Mouse (Mus musculus): ENCODE measurements around the gene Myo16.

The Myo16 gene

DNA sequence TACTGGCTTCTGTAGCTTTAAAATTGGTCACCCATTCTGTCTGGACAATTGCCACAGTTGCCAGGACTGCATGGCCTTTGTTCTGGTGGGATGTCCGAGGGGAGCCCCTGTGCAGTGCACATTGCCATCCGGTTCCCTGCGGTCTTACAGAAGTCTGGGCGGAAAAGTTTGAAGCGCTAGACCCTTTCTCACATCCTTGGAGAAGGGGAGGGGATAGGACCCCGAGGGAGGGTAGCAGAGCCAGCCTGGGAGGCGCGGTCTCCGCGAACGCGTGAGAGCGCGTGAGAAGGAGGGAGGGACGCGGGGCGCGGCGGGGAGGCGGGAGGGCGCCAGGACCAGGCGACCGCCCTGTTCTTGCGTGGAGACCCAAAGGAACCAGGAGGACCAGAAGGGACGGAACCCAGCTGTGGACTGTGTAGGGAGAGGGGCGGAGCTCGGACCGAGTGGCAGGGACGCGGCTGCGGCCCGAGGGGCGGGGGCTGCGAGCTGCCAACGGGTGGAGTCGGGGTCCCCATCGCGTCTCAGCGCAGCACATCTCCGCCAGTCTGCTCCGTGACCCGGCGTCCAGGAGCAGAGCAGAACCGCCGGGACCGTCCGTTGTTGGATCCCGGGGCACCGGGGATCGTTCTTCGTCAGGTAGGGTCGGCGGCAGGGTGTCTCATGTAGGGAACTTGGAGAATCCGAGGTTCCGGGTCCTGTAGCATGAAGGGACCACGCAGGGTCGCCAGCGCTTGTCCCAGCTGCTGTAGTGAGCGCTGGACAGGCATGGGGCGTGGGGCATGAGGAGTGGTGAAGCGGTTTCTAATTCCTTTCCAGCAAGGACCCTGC is at the start of gene Myo16:
Gene Myo16, plus strand, starts transcription at position 301 of the 828 bp plus-strand sequence.
- DNase-seq (ENCODE audit: extremely low read depth, low read depth, low spot score) = no peak

DNA sequence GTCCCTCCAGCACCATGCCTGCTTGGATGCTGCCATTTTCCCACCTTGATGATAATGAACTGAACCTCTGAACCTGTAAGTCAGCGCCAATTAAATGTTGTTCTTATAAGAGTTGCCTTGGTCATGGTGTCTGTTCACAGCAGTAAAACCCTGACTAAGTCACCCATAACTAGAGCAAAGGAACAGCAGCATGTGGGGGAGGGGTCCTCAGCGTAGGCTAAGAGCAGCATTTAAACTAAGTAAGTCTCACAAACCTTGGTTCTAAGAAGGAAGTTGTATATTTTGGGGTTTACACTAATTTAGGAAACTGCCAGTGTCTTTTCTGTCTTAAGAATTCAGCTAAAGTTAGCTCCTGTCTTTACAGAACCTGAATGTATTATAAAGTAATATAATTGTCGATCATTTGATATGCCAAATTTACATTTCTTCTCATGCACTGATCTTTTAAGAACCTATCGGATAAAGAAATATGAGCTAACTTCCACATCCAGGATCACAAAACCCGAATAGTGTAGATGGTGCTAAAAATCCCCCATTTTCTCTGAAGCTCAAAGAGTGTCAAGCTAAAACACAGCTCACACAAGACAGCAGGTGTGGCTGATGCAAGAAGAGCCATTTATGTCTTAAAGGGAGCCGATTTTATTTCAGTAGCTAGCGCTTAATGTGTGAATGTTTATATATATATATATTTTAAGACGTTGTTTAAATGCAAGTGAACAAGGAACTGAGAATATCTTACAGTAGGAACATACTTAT is 45.0 kb upstream of the Myo16 start:
- DNase-seq (ENCODE audit: extremely low read depth, low read depth, low spot score) = no peak

DNA sequence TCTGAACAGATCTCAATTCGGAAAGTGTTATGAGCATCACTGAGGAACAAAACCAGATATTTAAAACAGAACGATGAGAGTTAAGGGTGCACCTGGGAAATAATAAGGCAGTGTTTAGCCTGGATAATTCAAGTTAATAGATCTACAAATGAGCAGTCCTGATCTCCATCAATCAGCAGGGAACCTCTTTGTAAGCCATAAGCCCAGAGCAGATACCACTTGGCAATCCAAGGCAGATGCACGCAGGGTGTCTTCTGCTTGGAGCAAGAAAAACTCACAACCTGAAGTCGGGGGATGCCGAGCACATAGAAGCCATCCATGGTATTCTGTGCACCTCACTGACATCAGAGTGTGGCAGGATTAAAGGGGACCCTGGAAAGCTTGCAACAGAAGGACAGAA is 31.0 kb upstream of the Myo16 start:
- DNase-seq (ENCODE audit: extremely low read depth, low read depth, low spot score) = no peak

DNA sequence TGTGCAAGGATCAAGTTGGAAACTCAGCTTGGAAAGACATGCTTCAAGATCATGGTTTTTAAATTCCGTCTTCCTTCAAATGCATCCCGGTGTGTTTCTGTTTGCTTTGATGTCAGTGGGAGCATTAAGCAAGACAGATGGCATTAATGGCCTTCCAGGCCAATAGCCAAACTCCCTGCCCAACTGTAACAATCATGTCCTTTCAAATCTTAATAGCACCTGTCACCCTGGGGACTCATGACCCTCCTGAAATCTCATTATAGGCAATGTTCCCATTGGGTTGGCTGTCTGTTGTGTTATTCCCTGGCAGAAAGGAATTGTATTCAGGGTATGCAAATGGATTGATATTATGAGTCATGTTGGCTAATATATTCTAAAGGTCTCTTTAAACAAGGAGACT is 30.3 kb upstream of the Myo16 start:
- no peak for DNase-seq (ENCODE audit: extremely low read depth, low read depth, low spot score)

DNA sequence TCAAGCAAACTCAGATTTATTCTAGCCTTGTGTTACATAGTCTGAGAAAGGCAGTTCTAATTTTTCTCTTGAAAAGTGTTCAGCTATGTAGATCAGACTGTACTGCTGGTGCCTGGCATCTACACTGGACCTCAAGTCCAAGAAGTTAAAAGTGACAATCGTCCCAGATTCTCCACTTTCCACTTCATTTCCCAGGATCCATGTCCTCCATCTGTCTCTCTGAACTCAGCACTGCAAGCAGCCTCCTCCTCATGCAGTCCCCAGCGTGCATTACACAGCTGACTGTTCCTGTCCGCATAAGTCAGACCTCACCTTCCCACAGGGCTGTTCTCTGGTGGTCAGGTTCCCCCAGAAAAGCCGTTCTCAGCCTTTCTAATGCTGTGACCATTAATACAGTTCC is 28.0 kb upstream of the Myo16 start:
- DNase-seq (ENCODE audit: extremely low read depth, low read depth, low spot score) = no peak

DNA sequence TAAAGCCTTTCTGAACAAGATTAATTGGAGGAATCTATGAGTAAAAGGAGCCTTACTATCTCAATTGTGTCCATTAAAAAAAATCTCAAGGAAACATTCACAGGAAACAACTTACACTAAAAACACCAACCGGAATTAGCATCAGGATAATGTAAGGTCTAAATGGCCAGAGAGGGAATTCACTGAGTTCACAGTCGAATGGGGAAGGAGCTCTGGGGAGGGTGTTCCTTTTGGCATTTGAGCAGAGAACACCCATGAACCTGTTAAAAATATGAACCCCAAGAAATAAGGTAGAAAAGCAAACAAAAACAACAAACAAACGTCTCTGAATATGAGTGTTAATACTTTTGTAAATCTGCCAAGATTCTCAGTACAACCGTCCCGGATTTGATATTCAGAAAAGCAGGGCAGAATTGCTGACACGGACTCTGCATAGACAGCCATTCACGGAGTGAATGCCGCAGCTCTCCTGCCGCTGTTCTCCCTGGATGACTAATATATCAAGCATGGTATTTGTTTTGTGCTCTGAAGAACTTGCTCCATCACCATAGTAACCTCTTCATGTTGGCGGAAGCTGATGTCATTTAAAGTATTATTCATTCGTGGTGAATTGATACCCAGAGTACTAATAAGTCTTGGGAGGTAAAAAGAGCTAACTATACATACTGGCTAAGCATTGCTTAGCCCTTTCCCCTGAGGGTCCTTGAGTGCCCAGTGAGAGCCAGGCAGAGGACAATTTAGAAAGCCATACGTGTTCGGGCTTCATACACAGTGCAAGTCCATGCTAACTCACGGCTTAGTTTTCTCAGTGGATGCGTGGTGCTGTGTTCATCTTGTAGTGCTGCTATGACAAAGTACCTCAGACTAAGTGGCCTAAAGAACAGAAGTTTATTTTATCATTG is 22.9 kb upstream of the Myo16 start:
- DNase-seq (ENCODE audit: extremely low read depth, low read depth, low spot score) = no peak

DNA sequence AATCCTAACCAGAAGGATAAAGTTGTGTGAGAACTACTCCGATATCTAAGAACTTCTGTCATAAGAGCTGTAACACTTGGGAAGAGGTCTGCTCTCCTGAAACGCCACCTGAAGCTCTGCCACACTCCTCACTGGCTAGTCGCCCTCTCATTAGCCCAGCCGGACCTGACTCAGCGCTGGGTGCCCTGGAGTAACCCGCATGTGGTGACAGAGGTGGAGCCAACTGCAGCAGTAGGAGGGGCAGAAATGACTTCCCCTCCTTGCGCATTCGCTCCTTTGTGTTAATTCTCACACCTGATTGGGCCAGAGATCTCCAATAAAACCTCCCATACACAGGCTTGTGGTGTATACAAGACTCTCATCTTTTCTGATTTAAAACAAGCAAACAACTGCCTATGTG is 14.2 kb upstream of the Myo16 start:
- no peak for DNase-seq (ENCODE audit: extremely low read depth, low read depth, low spot score)

DNA sequence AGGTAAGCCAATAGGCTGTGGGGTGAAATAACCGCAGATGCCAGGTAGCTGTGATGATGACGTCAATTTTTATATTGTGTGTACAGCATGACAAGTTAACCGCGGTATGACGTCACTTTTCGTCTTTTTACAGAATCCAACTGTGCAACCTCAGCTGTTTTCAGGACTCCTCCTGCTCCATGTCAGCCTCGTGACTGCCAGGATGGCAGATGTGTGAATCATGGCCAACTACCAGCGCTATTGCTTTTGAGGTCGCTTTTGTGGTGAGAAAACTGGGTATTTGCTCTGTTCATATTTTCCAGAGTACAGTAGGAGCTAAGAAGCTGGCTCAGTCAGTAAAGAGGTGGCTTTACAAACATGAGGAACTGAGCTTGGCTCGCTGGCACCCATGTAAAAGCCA is 9.8 kb upstream of the Myo16 start:
- no peak for DNase-seq (ENCODE audit: extremely low read depth, low read depth, low spot score)

DNA sequence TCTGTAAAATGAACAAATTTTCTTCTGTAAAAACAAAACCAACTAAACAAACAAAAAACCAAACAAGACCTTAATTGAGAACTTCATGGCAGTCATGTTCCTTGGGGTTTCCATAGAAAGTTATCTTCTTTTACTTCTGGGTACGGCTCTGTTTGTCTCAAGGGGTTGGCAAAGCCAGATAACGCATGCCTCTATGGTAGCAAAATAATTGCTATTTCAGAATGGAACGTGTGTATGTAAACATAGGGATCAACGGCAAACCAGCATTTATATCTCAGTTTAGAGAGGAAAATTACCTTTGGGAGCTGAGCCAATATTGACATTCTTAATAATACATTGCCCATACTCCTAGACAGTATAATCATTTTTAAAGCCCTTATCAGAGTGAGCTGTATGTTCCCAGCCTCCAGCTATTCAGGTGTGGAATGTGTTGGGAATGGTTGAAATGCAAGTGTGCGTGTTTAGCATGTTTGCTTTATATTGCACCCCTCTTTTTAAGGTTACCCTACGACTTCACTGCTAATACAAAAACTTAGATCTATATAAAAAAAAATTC is 1.9 kb upstream of the Myo16 start:
- DNase-seq (ENCODE audit: extremely low read depth, low read depth, low spot score) = no peak

DNA sequence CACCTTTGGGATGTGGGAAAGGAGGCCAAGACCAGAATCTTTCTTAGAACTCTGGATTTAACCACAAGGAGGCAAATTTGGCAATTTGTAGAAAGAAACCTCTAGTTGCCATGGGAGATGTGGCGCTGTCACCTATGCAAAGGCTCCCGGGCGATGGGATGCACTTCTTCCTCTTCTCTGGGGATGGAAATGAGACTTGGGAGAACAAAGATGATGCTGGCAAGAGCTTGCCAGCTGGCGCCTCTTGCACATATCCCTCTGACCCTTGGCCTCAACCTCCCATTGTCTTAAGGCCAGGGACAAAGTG is 681 bp downstream of the Myo16 start:
- no peak for DNase-seq (ENCODE audit: extremely low read depth, low read depth, low spot score)

DNA sequence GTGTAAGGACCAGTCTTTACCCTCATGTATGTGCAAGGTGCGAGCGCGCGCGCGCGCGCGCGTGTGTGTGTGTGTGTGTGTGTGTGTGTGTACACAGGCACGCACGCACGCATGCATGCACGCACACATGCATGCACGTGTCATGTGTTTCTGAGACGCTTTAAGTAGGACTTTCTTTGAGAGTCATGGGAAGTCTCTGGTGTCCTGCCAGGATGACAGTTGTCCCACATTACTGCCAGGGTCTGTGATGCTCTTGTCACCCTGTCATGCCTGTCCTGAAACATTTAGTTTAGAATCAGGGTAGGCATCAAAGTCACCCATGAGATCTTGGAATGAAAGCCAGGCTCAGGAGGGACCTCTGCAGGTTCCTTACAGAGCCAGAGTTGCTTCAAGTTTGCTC is 1.4 kb downstream of the Myo16 start:
- DNase-seq (ENCODE audit: extremely low read depth, low read depth, low spot score) = no peak

DNA sequence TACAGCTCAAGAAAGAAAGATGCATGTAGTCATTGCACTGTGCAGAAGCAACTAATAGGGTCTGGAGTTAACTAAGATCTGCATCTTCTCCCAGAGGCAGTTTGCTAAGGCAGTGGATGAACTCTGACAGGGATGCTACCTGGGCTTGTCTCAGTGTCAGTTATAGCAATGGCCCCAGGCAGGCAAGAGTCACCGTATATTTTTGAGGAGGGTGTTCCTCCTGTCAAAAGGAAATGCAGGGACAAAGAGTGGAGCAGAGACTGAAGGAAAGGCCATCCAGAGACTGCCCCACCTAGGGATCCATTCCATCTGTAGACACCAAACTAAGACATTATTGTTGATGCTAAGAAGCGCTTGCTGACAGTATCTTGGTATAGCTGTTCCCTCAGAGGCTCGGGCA is 7.4 kb downstream of the Myo16 start:
- no peak for DNase-seq (ENCODE audit: extremely low read depth, low read depth, low spot score)

DNA sequence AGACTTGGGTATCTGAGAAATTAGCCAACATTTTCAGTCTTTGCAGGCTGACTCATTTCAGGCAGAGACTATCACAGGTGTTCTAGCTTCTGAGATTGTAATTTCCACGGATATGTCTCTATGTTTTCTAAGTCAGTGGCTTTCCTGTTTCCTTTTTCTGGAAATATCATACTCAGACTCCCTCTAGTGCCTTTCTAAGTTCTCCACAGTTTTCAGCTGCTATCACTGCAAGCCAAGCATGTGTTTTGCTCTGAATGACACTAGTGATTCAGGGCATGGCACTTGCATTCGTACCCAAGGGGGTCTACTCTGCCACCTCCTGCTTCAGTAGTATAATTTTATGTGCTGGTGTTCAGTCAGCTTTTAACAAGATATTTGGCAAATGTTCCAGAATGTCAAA is 11.2 kb downstream of the Myo16 start:
- DNase-seq (ENCODE audit: extremely low read depth, low read depth, low spot score) = no peak

DNA sequence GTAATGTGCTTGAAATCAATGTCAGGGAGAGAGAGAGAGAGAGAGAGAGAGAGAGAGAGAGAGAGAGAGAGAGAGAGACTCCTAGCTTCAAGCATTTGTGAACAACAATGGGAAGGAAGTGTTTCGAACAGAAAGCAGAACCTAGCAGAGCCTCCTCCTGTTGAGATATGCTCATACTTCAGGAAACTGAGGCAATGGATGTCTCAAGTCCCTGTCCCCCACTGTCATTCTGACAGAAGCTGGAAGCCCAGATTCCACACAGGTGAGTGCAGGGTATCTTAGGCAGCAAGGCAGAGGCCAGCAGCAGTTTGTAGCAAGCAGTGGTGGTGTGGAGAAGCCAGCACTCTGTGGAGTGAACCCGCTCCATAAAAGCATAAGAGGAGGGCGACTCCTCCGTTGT is 14.6 kb downstream of the Myo16 start:
- no peak for DNase-seq (ENCODE audit: extremely low read depth, low read depth, low spot score)

DNA sequence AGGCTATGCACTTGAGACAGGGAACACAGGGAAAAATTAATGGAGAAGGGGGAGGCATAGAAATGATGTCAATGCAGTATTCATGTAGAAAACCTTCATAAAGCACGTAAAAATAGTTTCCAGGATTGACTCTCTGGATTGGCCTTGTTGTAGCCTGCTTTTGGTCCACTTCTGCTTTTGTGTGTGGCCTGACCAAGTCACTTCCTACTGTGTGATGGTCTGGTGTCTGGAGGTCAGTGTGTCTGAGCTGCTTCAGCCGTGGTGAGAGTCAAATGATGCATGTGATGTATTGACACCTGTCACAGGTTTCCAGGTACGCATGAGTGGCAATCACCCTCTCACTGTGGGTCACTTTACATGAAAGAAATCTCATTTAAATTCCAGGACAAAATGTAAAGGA is 16.2 kb downstream of the Myo16 start:
- DNase-seq (ENCODE audit: extremely low read depth, low read depth, low spot score) = no peak

DNA sequence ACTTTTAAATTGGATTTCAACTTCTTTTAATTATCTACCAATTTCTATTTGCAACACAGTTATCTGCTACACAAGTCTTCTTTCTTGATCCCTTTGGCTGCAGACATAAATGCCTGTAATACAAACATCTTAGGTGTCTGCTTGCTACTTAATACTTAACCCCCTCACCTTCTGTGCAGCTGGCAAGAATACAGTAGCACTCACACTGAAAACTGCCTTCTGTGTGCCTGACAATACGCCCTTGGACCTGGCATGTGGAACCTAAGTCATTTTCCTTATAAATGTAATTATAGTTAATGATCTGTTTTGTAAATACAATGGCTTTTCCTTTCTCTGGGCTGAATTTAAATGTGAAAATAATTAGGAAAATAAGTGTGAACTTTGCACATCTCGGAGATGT is 17.6 kb downstream of the Myo16 start:
- no peak for DNase-seq (ENCODE audit: extremely low read depth, low read depth, low spot score)

DNA sequence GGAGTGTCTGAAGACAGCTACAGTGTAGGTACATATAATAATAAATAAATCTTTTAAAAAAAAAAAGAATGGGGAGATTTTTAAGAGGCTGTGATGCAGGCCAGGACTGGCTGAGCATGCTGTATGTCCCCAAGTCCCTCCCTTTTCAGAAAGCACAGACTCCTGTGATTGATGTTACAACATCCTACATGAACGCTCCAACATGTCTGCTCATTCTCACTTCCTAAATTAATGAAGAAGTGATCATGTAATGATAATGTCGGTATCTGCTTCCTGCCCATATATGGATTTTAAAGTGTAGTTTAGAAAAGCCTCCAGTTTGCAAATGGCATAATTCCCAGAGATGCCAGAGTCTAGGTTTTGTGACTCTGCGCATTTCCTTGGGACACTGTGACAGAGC is 18.6 kb downstream of the Myo16 start:
- no peak for DNase-seq (ENCODE audit: extremely low read depth, low read depth, low spot score)

DNA sequence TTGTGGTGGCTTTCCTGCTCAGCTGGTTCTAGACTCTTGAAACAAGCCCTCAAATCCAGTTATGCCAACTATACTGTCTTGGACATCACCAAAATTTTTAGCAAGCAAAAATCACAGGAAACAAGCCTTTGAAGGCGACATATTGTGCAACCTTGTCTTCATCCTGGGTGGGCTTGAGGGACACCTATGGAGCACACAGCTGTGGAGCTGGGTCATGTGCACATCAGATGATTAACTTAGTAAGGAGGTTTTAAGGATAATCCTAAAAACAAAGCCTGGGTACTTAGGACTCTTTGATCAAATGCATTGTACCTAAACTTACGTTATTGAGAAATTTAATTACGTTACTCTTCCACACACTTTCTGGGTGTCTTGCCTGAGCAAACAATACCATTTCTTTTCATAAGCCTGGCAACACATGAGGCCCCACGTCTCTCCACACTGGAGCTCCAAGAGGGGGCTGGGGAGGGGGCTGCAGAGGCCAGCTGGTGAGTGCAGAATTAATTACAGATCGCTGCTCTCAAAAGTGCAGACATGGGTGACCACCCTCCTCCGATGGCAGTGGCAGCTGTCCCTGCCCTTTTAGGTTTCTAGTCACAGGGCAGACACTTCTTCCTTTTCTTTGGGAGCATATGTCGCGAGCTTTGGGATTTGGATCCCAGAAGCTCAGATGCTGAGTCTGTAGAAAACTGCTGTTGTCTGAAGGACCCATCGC is 19.5 kb downstream of the Myo16 start:
- DNase-seq (ENCODE audit: extremely low read depth, low read depth, low spot score) = no peak

DNA sequence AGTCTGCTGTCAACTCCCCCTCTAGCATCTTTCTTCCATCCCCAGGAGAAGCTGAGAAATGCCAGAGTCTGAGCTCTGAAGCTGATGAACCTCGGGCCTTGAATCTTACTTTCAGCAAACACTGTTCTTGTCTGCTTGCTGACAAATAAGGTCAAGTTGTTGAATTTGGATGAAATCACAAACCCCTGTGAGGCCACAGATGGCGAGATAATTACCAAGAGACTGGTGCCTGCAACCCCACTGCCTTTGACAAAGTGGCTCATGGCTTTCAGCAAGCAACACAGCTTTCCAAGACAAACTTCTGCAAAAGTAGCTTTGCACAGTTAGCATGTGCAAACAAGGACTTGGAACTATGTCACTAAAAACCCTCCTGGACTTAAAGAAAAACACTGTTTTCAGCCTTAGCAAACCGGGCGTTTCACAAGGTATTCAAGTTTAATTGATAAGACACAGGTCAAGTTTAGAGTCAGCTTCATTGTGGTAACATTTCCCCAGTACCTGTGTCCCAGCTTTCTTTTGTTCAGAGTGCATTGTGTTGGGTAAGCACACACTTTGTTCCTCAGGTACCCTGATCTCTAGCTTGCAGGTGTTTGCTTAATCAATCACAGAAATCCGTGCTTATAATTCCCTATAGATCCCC is 20.6 kb downstream of the Myo16 start:
- no peak for DNase-seq (ENCODE audit: extremely low read depth, low read depth, low spot score)

Measured in fat pad, adult 2 months (tissue).